Mouse (Mus musculus) liver, postnatal 0 days (tissue): ENCODE results near the gene Ipcef1.

Experiments used
- CTCF ChIP-seq: sonication (generic); IDR thresholded peaks from 2 replicates; pipeline ENCODE4 v1.5.1; 2016; ENCODE audit warnings: antibody characterized with exemption, low read depth
- EP300 ChIP-seq: IDR thresholded peaks from 2 replicates; pipeline ENCODE4 v1.6.1; 2016; ENCODE audit warnings: antibody characterized with exemption, low read depth, mild to moderate bottlenecking

DNA sequence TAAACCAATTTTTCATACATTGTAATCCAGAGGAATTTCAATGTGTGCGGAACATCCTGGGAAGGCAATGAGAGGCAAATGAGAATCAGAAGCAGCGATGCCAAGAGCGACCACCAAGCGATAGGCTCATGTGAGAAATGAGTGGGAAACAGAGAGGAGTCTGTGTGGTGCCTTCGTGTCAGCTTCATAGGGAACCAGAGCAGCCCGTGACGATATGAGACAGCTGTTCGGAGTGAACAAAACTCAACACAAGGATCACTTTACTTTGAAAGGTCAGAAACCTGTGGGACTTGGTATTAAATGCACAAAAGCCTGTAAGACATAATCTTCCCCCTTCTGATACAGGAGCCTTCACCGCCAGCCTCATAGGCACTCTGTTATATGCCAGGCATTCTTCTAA is 31.7 kb downstream of the Ipcef1 start:
- no peak for TF ChIP-seq CTCF
- TF ChIP-seq EP300: no peak
